Mouse (Mus musculus) midbrain, embryonic 16.5 days (tissue): ENCODE results near the gene Eloa. TPM values are rescaled to one million over a fixed set of nuclear protein-coding genes. Genes with fewer than 3 reads are reported as not detected.
"Not testable (repeated sequence)": the region's sequence is repeated elsewhere in the genome, so short reads cannot be mapped to it uniquely, and the experiment has no call there.

Experiments
- ATAC-seq: fragments of 200-750 bp; cut with Nextera tagmentation; 2 replicates; pipeline ENCODE4 v1.8.0; 2017; ENCODE audit warnings: moderate TSS enrichment
- H3K27ac ChIP-seq: fragments of 300-500 bp; sonication (generic); 2 replicates; pipeline ENCODE4 v1.5.1; 2014; ENCODE audit warnings: mild to moderate bottlenecking, low read length, mixed read lengths
- H3K27me3 ChIP-seq: fragments of 300-500 bp; sonication (generic); 2 replicates; pipeline ENCODE4 v1.6.1; 2014; ENCODE audit warnings: low read depth, low read length, mixed read lengths; ENCODE audit not compliant: control insufficient read depth, insufficient read depth
- H3K36me3 ChIP-seq: fragments of 300-500 bp; sonication (generic); 2 replicates; pipeline ENCODE4 v1.6.1; 2014; ENCODE audit warnings: mild to moderate bottlenecking, low read length, moderate library complexity, mixed read lengths; ENCODE audit not compliant: control insufficient read depth, insufficient read depth
- H3K4me1 ChIP-seq: fragments of 300-500 bp; sonication (generic); 2 replicates; pipeline ENCODE4 v1.6.1; 2014; ENCODE audit warnings: mild to moderate bottlenecking, low read length, mixed read lengths; ENCODE audit not compliant: control insufficient read depth, insufficient read depth
- H3K4me2 ChIP-seq: fragments of 300-500 bp; sonication (generic); 2 replicates; pipeline ENCODE4 v1.6.1; 2014; ENCODE audit warnings: mild to moderate bottlenecking, low read length, mixed read lengths
- H3K4me3 ChIP-seq: fragments of 300-500 bp; sonication (generic); 2 replicates; pipeline ENCODE4 v1.5.1; 2014; ENCODE audit warnings: low read depth, mild to moderate bottlenecking, low read length, moderate library complexity, mixed read lengths
- H3K9ac ChIP-seq: fragments of 300-500 bp; sonication (generic); 2 replicates; pipeline ENCODE4 v1.6.1; 2014; ENCODE audit warnings: low read depth, low read length, mixed read lengths
- H3K9me3 ChIP-seq: fragments of 300-500 bp; sonication (generic); replicated peaks from 2 replicates; pipeline ENCODE4 v1.6.1; 2014; ENCODE audit warnings: mild to moderate bottlenecking, low read length, mixed read lengths; ENCODE audit not compliant: control insufficient read depth, poor library complexity, severe bottlenecking
- WGBS: fragments of 180-500 bp; shearing (Covaris S2); extraction: QIAGEN DNeasy Blood & Tissue Kit; methylation state at CpG from one replicate; pipeline ENCODE4 v1.1.7; 2014; 5-methylcytosine and 5-hydroxymethylcytosine counted together
- polyA plus RNA-seq: library from polyadenylated mRNA; unstranded; fragments of >200 nt; fragmentation: Nextera tagmentation; extraction: Ambion mirVana; gene quantifications from 2 replicates; pipeline ENCODE4 v1.2.1, GENCODE M21; 2015

Eloa gene
- 26.7 and 28.7 TPM in 2 replicates for polyA plus RNA-seq

- WGBS, result 0% methylated on average over 48 of the region's 48 CpGs
- Histone ChIP-seq H3K27ac (peak within 1 kb of the TSS; percentile 85), H3K4me1 (peaks cover 15% of the 10 kb centered on the region), H3K4me2 (peak within 1 kb of the TSS; percentile 96), H3K9ac (peak within 1 kb of the TSS; percentile 96), H3K9me3 (no peaks in the 10 kb centered on the region), H3K4me3 (peak within 1 kb of the TSS; percentile 99), H3K36me3 (no peaks in the 10 kb centered on the region), H3K27me3 (no peaks in the 10 kb centered on the region)
- ATAC-seq, result peak; percentile 98
Measured at GRCm38 (mm10) chr4:136021549-136022047, at the start of gene Eloa. Gene Eloa (minus strand): TSS chr4:136021763.

DNA sequence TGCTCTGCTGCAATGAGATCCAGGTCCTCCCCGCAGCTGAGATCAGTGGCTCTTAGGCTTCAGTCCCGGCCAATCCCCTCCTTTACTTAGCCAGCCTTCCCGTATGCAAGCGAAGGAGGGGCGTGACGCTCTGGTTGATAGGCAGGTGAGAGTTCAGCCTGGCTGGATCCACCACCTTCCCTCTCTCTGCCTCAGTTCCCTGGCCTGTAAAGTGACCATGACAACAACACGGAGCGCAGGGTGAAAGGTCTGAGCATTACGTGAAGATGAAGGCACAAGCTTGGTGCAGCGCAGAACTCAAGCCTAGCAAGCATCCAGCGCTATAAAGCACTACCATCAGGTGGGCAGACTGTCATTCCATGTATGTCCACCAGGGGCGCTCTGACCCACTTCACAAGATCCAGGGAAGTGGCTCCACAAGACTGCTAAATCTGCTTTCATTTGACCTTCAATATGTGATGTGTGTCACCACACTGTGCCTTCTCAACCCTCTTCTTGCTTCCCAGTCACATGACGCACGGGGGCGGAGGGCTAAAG is 49.7 kb upstream of the Eloa start:
- 2% methylated on average over 15 of the region's 15 CpGs for WGBS
- no peak overlapping the region for H3K27ac ChIP-seq
- no peak overlapping the region for H3K9ac ChIP-seq
- H3K4me3 ChIP-seq, result no peak overlapping the region
- peaks cover 3% of the 10 kb centered on the region for H3K4me1 ChIP-seq
- peak overlapping the region; percentile 31 for H3K4me2 ChIP-seq
- peak; percentile 14; the same call in 1 of the 2 replicates for ATAC-seq
- no peaks in the 10 kb centered on the region for H3K9me3 ChIP-seq
- no peaks in the 10 kb centered on the region for H3K27me3 ChIP-seq
- H3K36me3 ChIP-seq, result no peaks in the 10 kb centered on the region

- no peak overlapping the region for H3K9ac ChIP-seq
- no peaks in the 10 kb centered on the region for H3K9me3 ChIP-seq
- 61% methylated on average over 6 of the region's 6 CpGs for WGBS
- H3K4me3 ChIP-seq, result no peak overlapping the region
- H3K36me3 ChIP-seq, result no peaks in the 10 kb centered on the region
- ATAC-seq, result no peak
- H3K4me1 ChIP-seq, result peaks cover 3% of the 10 kb centered on the region
- no peak overlapping the region for H3K4me2 ChIP-seq
- H3K27me3 ChIP-seq, result no peaks in the 10 kb centered on the region
- no peak overlapping the region for H3K27ac ChIP-seq
Measured at GRCm38 (mm10) chr4:136070592-136070991, 49.0 kb upstream of the Eloa start.

- H3K36me3 ChIP-seq, result no peaks in the 10 kb centered on the region
- peaks cover 3% of the 10 kb centered on the region for H3K4me1 ChIP-seq
- H3K9me3 ChIP-seq, result no peaks in the 10 kb centered on the region
- no peak overlapping the region for H3K4me3 ChIP-seq
- no peaks in the 10 kb centered on the region for H3K27me3 ChIP-seq
- H3K4me2 ChIP-seq, result no peak overlapping the region
- 4% methylated on average over 18 of the region's 18 CpGs for WGBS
- ATAC-seq, result no peak
- peak overlapping the region; percentile 17; the same call in 1 of the 2 replicates for H3K9ac ChIP-seq
- no peak overlapping the region for H3K27ac ChIP-seq
Measured at GRCm38 (mm10) chr4:136069954-136070353, 48.4 kb upstream of the Eloa start.

DNA sequence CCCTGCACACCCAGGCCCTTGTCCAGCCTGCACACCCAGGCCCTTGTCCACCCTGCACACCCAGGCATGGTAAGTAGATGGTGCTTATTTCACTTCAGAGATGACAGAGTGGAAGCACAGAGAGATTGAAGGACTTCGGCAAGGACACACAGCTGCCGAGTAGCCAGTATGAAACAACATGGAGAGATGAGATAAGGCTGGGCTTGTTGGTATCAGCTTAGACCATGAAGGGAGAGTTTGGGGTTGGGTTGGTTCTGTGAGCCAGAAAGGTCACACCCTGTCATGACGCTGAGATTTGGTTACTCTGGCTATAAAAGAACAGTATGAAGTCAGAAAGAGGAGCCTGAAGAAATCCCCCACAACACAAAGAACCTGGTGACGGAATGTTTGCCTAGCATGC is 47.8 kb upstream of the Eloa start:
- no peak overlapping the region for H3K27ac ChIP-seq
- H3K9me3 ChIP-seq, result no peaks in the 10 kb centered on the region
- WGBS, result 69% methylated on average over 4 of the region's 4 CpGs
- no peak for ATAC-seq
- H3K9ac ChIP-seq, result no peak overlapping the region
- H3K27me3 ChIP-seq, result no peaks in the 10 kb centered on the region
- no peak overlapping the region for H3K4me3 ChIP-seq
- peaks cover 3% of the 10 kb centered on the region for H3K4me1 ChIP-seq
- no peak overlapping the region for H3K4me2 ChIP-seq
- no peaks in the 10 kb centered on the region for H3K36me3 ChIP-seq

DNA sequence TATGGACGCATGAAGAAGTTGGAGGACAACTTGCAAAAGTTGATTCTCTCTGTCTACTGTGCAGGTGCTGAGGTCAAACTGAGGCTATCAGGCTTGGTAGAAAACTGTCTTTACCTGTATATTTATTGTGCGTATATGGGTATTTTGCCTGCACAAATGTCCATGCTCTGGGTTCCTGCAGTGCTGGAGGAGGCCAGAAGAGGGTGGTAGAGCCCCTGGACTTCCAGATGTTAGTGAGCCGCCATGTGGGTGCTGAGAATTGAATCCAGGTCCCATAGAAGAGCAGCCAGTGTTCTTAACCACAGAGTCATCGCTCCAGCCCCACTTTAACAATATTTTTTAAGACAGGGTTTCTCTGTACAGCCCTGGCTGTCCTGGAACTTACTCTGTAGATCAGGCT is 41.6 kb upstream of the Eloa start:
- Histone ChIP-seq H3K4me1 (no peaks in the 10 kb centered on the region), H3K4me2 (no peak overlapping the region), H3K9me3 (no peaks in the 10 kb centered on the region), H3K27ac (no peak overlapping the region), H3K9ac (no peak overlapping the region), H3K27me3 (no peaks in the 10 kb centered on the region), H3K36me3 (no peaks in the 10 kb centered on the region), H3K4me3 (no peak overlapping the region)
- ATAC-seq, result no peak
- WGBS, result 95% methylated on average over 4 of the region's 4 CpGs

DNA sequence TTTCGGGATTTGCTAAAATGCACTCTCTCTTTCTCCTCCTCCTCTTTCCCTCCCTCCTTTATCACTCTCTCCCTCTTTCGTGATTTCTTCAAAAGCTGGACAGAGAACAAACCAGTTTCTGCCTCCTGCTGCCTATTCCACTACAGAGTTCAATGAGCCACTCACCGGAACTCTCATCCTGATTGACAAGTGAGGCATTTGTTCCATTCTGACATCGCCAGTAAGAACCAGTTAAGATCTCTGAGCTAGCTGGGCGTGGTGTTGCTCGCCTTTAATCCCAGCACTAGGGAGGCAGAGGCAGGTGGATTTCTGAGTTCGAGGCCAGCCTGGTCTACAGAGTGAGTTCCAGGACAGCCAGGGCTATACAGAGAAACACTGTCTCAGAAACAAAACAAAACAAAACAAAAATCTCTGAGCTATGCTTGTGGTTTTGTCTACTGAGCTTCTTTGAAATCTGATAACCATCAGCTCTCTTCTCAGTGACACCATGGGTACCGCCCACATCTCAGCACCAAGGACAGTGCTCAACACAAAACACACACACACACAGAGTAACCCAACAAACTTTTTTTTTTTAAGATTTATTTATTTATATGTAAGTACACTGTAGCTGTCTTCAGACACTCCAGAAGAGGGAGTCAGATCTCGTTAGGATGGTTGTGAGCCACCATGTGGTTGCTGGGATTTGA is 38.4 kb upstream of the Eloa start:
- WGBS, result 56% methylated on average over 9 of the region's 9 CpGs
- not testable (repeated sequence) for H3K4me1 ChIP-seq, H3K27me3 ChIP-seq, H3K36me3 ChIP-seq, H3K9ac ChIP-seq, H3K9me3 ChIP-seq, H3K27ac ChIP-seq, H3K4me3 ChIP-seq, H3K4me2 ChIP-seq, ATAC-seq

DNA sequence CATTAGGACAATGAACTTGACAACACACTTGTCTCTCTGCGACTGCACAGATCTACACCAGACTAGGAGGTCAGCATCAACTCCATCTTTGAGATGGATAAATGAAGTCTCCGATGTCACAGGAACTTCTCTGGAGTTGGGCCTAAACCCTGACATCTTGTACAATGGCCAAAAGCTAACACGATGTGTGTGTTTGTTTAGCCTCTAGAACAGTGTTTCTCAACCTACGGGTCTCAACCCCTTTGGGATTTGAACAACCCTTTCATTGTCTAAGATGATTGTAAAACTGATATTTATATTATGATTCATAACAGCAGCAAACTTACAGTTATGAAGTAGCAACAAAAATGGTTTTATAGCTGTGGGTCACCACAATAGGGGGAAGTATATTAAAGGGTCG is 36.4 kb upstream of the Eloa start:
- H3K27ac ChIP-seq, result no peak overlapping the region
- ATAC-seq, result no peak
- no peaks in the 10 kb centered on the region for H3K4me1 ChIP-seq
- no peaks in the 10 kb centered on the region for H3K9me3 ChIP-seq
- no peaks in the 10 kb centered on the region for H3K27me3 ChIP-seq
- 93% methylated on average over 5 of the region's 5 CpGs for whole genome bisulfite sequencing
- H3K9ac ChIP-seq, result no peak overlapping the region
- H3K4me3 ChIP-seq, result no peak overlapping the region
- no peaks in the 10 kb centered on the region for H3K36me3 ChIP-seq
- H3K4me2 ChIP-seq, result no peak overlapping the region

- no peaks in the 10 kb centered on the region for H3K9me3 ChIP-seq
- no peaks in the 10 kb centered on the region for H3K36me3 ChIP-seq
- H3K27me3 ChIP-seq, result no peaks in the 10 kb centered on the region
- no peak for ATAC-seq
- H3K9ac ChIP-seq, result no peak overlapping the region
- WGBS, result 31% methylated on average over 1 of the region's 1 CpGs
- H3K4me2 ChIP-seq, result no peak overlapping the region
- peaks cover 12% of the 10 kb centered on the region for H3K4me1 ChIP-seq
- no peak overlapping the region for H3K4me3 ChIP-seq
- H3K27ac ChIP-seq, result no peak overlapping the region
Measured at GRCm38 (mm10) chr4:136056030-136056429, 34.5 kb upstream of the Eloa start.
